Mouse (Mus musculus): Measurements from ENCODE around the gene Kif6. TPM values are rescaled to one million over a fixed set of nuclear protein-coding genes. Genes with fewer than 3 reads are reported as not detected.

Kif6 gene
- polyA plus RNA-seq, 1 experiment from 2014 or later = 5.2 TPM

- 67% methylated on average over 3 of the region's 3 CpGs for WGBS
Observed at GRCm38 (mm10) chr17:49736364-49736763, 121.4 kb downstream of the Kif6 start.

GRCm38 (mm10) chr17:49737217-49737774 is 122.4 kb downstream of the Kif6 start:
- WGBS = 56% methylated on average over 6 of the region's 6 CpGs
- Histone ChIP-seq H3K9me3 (ENCODE audit: control insufficient read depth, low read length) (no peaks in the 10 kb centered on the region), H3K27me3 (ENCODE audit: control insufficient read depth, insufficient read depth, low read depth, low read length) (no peaks in the 10 kb centered on the region), H3K4me2 (ENCODE audit: low read depth, low read length) (no peak overlapping the region), H3K4me3 (ENCODE audit: low read length) (no peak overlapping the region), H3K36me3 (ENCODE audit: control insufficient read depth, insufficient read depth, low read length) (no peaks in the 10 kb centered on the region), H3K4me1 (replicated peaks; ENCODE audit: control insufficient read depth, insufficient read depth, low read length) (peaks cover 14% of the 10 kb centered on the region), H3K27ac (ENCODE audit: low read length) (peak overlapping the region; percentile 84), H3K9ac (ENCODE audit: low read length) (no peak overlapping the region)
- ATAC-seq (ENCODE audit: low read depth) = peak; percentile 63

More at GRCm38 (mm10) chr17:49736364-49736763, 121.4 kb downstream of the Kif6 start:
- H3K4me1 ChIP-seq (replicated peaks; ENCODE audit: control insufficient read depth, insufficient read depth, low read length) = peaks cover 14% of the 10 kb centered on the region; the same call in 1 of the 2 replicates
- H3K9ac ChIP-seq (ENCODE audit: low read length) = no peak overlapping the region
- no peak overlapping the region for H3K4me2 ChIP-seq (ENCODE audit: low read depth, low read length)
- no peak overlapping the region for H3K4me3 ChIP-seq (ENCODE audit: low read length)
- H3K9me3 ChIP-seq (ENCODE audit: control insufficient read depth, low read length) = no peaks in the 10 kb centered on the region
- H3K27me3 ChIP-seq (ENCODE audit: control insufficient read depth, insufficient read depth, low read depth, low read length) = no peaks in the 10 kb centered on the region
- H3K36me3 ChIP-seq (ENCODE audit: control insufficient read depth, insufficient read depth, low read length) = no peaks in the 10 kb centered on the region
- peak overlapping the region; percentile 68 for H3K27ac ChIP-seq (ENCODE audit: low read length)
- ATAC-seq (ENCODE audit: low read depth) = no peak

GRCm38 (mm10) chr17:49738351-49738750 is 123.4 kb downstream of the Kif6 start:
- WGBS = 34% methylated on average over 11 of the region's 11 CpGs
- Histone ChIP-seq H3K27ac (ENCODE audit: low read length) (peak overlapping the region; percentile 84), H3K36me3 (ENCODE audit: control insufficient read depth, insufficient read depth, low read length) (no peaks in the 10 kb centered on the region), H3K27me3 (ENCODE audit: control insufficient read depth, insufficient read depth, low read depth, low read length) (no peaks in the 10 kb centered on the region), H3K9me3 (ENCODE audit: control insufficient read depth, low read length) (no peaks in the 10 kb centered on the region), H3K4me3 (ENCODE audit: low read length) (no peak overlapping the region), H3K9ac (ENCODE audit: low read length) (no peak overlapping the region), H3K4me2 (ENCODE audit: low read depth, low read length) (no peak overlapping the region), H3K4me1 (replicated peaks; ENCODE audit: control insufficient read depth, insufficient read depth, low read length) (peaks cover 12% of the 10 kb centered on the region)
- ATAC-seq (ENCODE audit: low read depth) = peak; percentile 83

- Histone ChIP-seq H3K4me2 (ENCODE audit: low read depth, low read length) (no peak overlapping the region), H3K4me1 (replicated peaks; ENCODE audit: control insufficient read depth, insufficient read depth, low read length) (peaks cover 15% of the 10 kb centered on the region), H3K27me3 (ENCODE audit: control insufficient read depth, insufficient read depth, low read depth, low read length) (no peaks in the 10 kb centered on the region), H3K9ac (ENCODE audit: low read length) (no peak overlapping the region), H3K9me3 (ENCODE audit: control insufficient read depth, low read length) (no peaks in the 10 kb centered on the region), H3K4me3 (ENCODE audit: low read length) (no peak overlapping the region), H3K27ac (ENCODE audit: low read length) (no peak overlapping the region), H3K36me3 (ENCODE audit: control insufficient read depth, insufficient read depth, low read length) (no peaks in the 10 kb centered on the region)
- 83% methylated on average over 9 of the region's 9 CpGs for WGBS
- no peak for ATAC-seq (ENCODE audit: low read depth)
Observed at GRCm38 (mm10) chr17:49739896-49740679, 125.2 kb downstream of the Kif6 start.

- 68% methylated on average over 4 of the region's 4 CpGs for WGBS
- H3K27ac ChIP-seq (ENCODE audit: low read length) = no peak overlapping the region
- no peak for ATAC-seq (ENCODE audit: low read depth)
Observed at GRCm38 (mm10) chr17:49741172-49741571, 126.2 kb downstream of the Kif6 start.

GRCm38 (mm10) chr17:49741927-49742326 is 127.0 kb downstream of the Kif6 start:
- Histone ChIP-seq H3K27me3 (ENCODE audit: control insufficient read depth, insufficient read depth, low read depth, low read length) (no peaks in the 10 kb centered on the region), H3K4me3 (ENCODE audit: low read length) (no peak overlapping the region), H3K9me3 (ENCODE audit: control insufficient read depth, low read length) (peaks cover 2% of the 10 kb centered on the region; the same call in 1 of the 2 replicates), H3K27ac (ENCODE audit: low read length) (0 out of 2 replicates have a peak overlapping the region, but pooled peaks have one; percentile 22), H3K9ac (ENCODE audit: low read length) (no peak overlapping the region), H3K4me1 (replicated peaks; ENCODE audit: control insufficient read depth, insufficient read depth, low read length) (peaks cover 15% of the 10 kb centered on the region), H3K36me3 (ENCODE audit: control insufficient read depth, insufficient read depth, low read length) (no peaks in the 10 kb centered on the region), H3K4me2 (ENCODE audit: low read depth, low read length) (no peak overlapping the region)
- no peak for ATAC-seq (ENCODE audit: low read depth)
- 59% methylated on average over 5 of the region's 5 CpGs for WGBS

More at GRCm38 (mm10) chr17:49741172-49741571, 126.2 kb downstream of the Kif6 start:
- H3K4me3 ChIP-seq (ENCODE audit: low read length) = no peak overlapping the region
- H3K36me3 ChIP-seq (ENCODE audit: control insufficient read depth, insufficient read depth, low read length) = no peaks in the 10 kb centered on the region
- no peaks in the 10 kb centered on the region for H3K27me3 ChIP-seq (ENCODE audit: control insufficient read depth, insufficient read depth, low read depth, low read length)
- H3K9ac ChIP-seq (ENCODE audit: low read length) = no peak overlapping the region
- H3K4me1 ChIP-seq (replicated peaks; ENCODE audit: control insufficient read depth, insufficient read depth, low read length) = peaks cover 15% of the 10 kb centered on the region
- H3K9me3 ChIP-seq (ENCODE audit: control insufficient read depth, low read length) = no peaks in the 10 kb centered on the region
- no peak overlapping the region for H3K4me2 ChIP-seq (ENCODE audit: low read depth, low read length)

- WGBS = 54% methylated on average over 14 of the region's 14 CpGs
- no peak overlapping the region for H3K9ac ChIP-seq (ENCODE audit: low read length)
- no peaks in the 10 kb centered on the region for H3K36me3 ChIP-seq (ENCODE audit: control insufficient read depth, insufficient read depth, low read length)
- H3K9me3 ChIP-seq (ENCODE audit: control insufficient read depth, low read length) = peaks cover 3% of the 10 kb centered on the region; the same call in 1 of the 2 replicates
- ATAC-seq (ENCODE audit: low read depth) = peak; percentile 65
- no peaks in the 10 kb centered on the region for H3K27me3 ChIP-seq (ENCODE audit: control insufficient read depth, insufficient read depth, low read depth, low read length)
- no peak overlapping the region for H3K4me3 ChIP-seq (ENCODE audit: low read length)
- no peak overlapping the region for H3K4me2 ChIP-seq (ENCODE audit: low read depth, low read length)
- H3K4me1 ChIP-seq (replicated peaks; ENCODE audit: control insufficient read depth, insufficient read depth, low read length) = peaks cover 9% of the 10 kb centered on the region
- H3K27ac ChIP-seq (ENCODE audit: low read length) = peak overlapping the region; percentile 28
Observed at GRCm38 (mm10) chr17:49743580-49744463, 128.9 kb downstream of the Kif6 start.

- no peak overlapping the region for H3K4me3 ChIP-seq (ENCODE audit: low read length)
- 33% methylated on average over 6 of the region's 6 CpGs for WGBS
Observed at GRCm38 (mm10) chr17:49750889-49751324, 136.0 kb downstream of the Kif6 start.

More at GRCm38 (mm10) chr17:49750889-49751324, 136.0 kb downstream of the Kif6 start:
- Histone ChIP-seq H3K36me3 (ENCODE audit: control insufficient read depth, insufficient read depth, low read length) (no peaks in the 10 kb centered on the region), H3K4me2 (ENCODE audit: low read depth, low read length) (no peak overlapping the region), H3K9ac (ENCODE audit: low read length) (no peak overlapping the region), H3K9me3 (ENCODE audit: control insufficient read depth, low read length) (peaks cover 7% of the 10 kb centered on the region), H3K27me3 (ENCODE audit: control insufficient read depth, insufficient read depth, low read depth, low read length) (no peaks in the 10 kb centered on the region), H3K4me1 (replicated peaks; ENCODE audit: control insufficient read depth, insufficient read depth, low read length) (peaks cover 7% of the 10 kb centered on the region; the same call in 1 of the 2 replicates), H3K27ac (ENCODE audit: low read length) (no peak overlapping the region)
- peak; percentile 68; the same call in 1 of the 2 replicates for ATAC-seq (ENCODE audit: low read depth)
